Mouse (Mus musculus) natural killer cell, adult 2 months (primary cell): ENCODE measurements around the gene Sbsn.

Experiments
- DNase-seq, 2 experiments: peaks; one replicate each; pipeline ENCODE4 v3.0.0; 2022; ENCODE audit warnings: low spot score in 2 of 2

Sbsn gene

GRCm38 (mm10) chr7:30757001-30757400 is 5.7 kb downstream of the Sbsn start:
- no peak for DNase-seq

GRCm38 (mm10) chr7:30758853-30759252 is 7.6 kb downstream of the Sbsn start:
- DNase-seq = peak in 1 of 2 experiments; percentile 19

- no peak for DNase-seq
These were observed 10.6 kb downstream of the Sbsn start for GRCm38 (mm10) chr7:30761769-30762352.

GRCm38 (mm10) chr7:30763456-30763855 is 12.2 kb downstream of the Sbsn start, which contains the start of gene Dmkn:
TSS of gene Dmkn (plus strand) at chr7:30763756.
- no peak for DNase-seq

- no peak for DNase-seq
These were observed 13.9 kb downstream of the Sbsn start for GRCm38 (mm10) chr7:30765173-30765572.

GRCm38 (mm10) chr7:30766408-30766807 is 15.1 kb downstream of the Sbsn start:
- no peak for DNase-seq

- no peak for DNase-seq
These were observed 18.0 kb downstream of the Sbsn start for GRCm38 (mm10) chr7:30769236-30769635.

- no peak for DNase-seq
These were observed 24.8 kb downstream of the Sbsn start for GRCm38 (mm10) chr7:30776104-30776503.

- no peak for DNase-seq
These were observed 25.9 kb downstream of the Sbsn start for GRCm38 (mm10) chr7:30777081-30777579.

GRCm38 (mm10) chr7:30777911-30778310 is 26.6 kb downstream of the Sbsn start:
- no peak for DNase-seq

GRCm38 (mm10) chr7:30781792-30782191 is 30.5 kb downstream of the Sbsn start:
- no peak for DNase-seq

- no peak for DNase-seq
These were observed 31.4 kb downstream of the Sbsn start for GRCm38 (mm10) chr7:30782658-30783057.

- DNase-seq = no peak
These were observed 33.9 kb downstream of the Sbsn start for GRCm38 (mm10) chr7:30785154-30785553.

GRCm38 (mm10) chr7:30785721-30786546 is 34.7 kb downstream of the Sbsn start:
- no peak for DNase-seq

- no peak for DNase-seq
These were observed 36.2 kb downstream of the Sbsn start, which contains the start of gene Krtdap for GRCm38 (mm10) chr7:30787377-30788022. TSS of gene Krtdap (plus strand) at chr7:30787896.

GRCm38 (mm10) chr7:30790141-30790540 is 38.9 kb downstream of the Sbsn start:
- no peak for DNase-seq

GRCm38 (mm10) chr7:30791921-30792320 is 40.6 kb downstream of the Sbsn start:
- DNase-seq = no peak

- DNase-seq = no peak
These were observed 43.6 kb downstream of the Sbsn start for GRCm38 (mm10) chr7:30794921-30795320.

- DNase-seq = no peak
These were observed 45.5 kb downstream of the Sbsn start for GRCm38 (mm10) chr7:30796790-30797189.

GRCm38 (mm10) chr7:30800653-30801052 is 49.4 kb downstream of the Sbsn start:
- DNase-seq = no peak

- DNase-seq = no peak
These were observed 52.0 kb downstream of the Sbsn start for GRCm38 (mm10) chr7:30803256-30803655.

- no peak for DNase-seq
These were observed 52.9 kb downstream of the Sbsn start for GRCm38 (mm10) chr7:30804026-30804715.
